Mouse (Mus musculus) midbrain, embryonic 16.5 days (tissue): ENCODE measurements around the gene Pcolce. TPM values are rescaled to one million over a fixed set of nuclear protein-coding genes. Genes with fewer than 3 reads are reported as not detected.
A peak's percentile ranks its signal among the peaks of the same experiment; 100 is the strongest.

ENCODE experiments used
- ATAC-seq: fragments of 200-750 bp; cut with Nextera tagmentation; 2 replicates; pipeline ENCODE4 v1.8.0; 2017; ENCODE audit warnings: moderate TSS enrichment
- H3K27ac ChIP-seq: fragments of 300-500 bp; sonication (generic); 2 replicates; pipeline ENCODE4 v1.5.1; 2014; ENCODE audit warnings: mild to moderate bottlenecking, low read length, mixed read lengths
- H3K27me3 ChIP-seq: fragments of 300-500 bp; sonication (generic); 2 replicates; pipeline ENCODE4 v1.6.1; 2014; ENCODE audit warnings: low read depth, low read length, mixed read lengths; ENCODE audit not compliant: control insufficient read depth, insufficient read depth
- H3K36me3 ChIP-seq: fragments of 300-500 bp; sonication (generic); 2 replicates; pipeline ENCODE4 v1.6.1; 2014; ENCODE audit warnings: mild to moderate bottlenecking, low read length, moderate library complexity, mixed read lengths; ENCODE audit not compliant: control insufficient read depth, insufficient read depth
- H3K4me1 ChIP-seq: fragments of 300-500 bp; sonication (generic); 2 replicates; pipeline ENCODE4 v1.6.1; 2014; ENCODE audit warnings: mild to moderate bottlenecking, low read length, mixed read lengths; ENCODE audit not compliant: control insufficient read depth, insufficient read depth
- H3K4me2 ChIP-seq: fragments of 300-500 bp; sonication (generic); 2 replicates; pipeline ENCODE4 v1.6.1; 2014; ENCODE audit warnings: mild to moderate bottlenecking, low read length, mixed read lengths
- H3K4me3 ChIP-seq: fragments of 300-500 bp; sonication (generic); 2 replicates; pipeline ENCODE4 v1.5.1; 2014; ENCODE audit warnings: low read depth, mild to moderate bottlenecking, low read length, moderate library complexity, mixed read lengths
- H3K9ac ChIP-seq: fragments of 300-500 bp; sonication (generic); 2 replicates; pipeline ENCODE4 v1.6.1; 2014; ENCODE audit warnings: low read depth, low read length, mixed read lengths
- H3K9me3 ChIP-seq: fragments of 300-500 bp; sonication (generic); replicated peaks from 2 replicates; pipeline ENCODE4 v1.6.1; 2014; ENCODE audit warnings: mild to moderate bottlenecking, low read length, mixed read lengths; ENCODE audit not compliant: control insufficient read depth, poor library complexity, severe bottlenecking
- WGBS: fragments of 180-500 bp; shearing (Covaris S2); extraction: QIAGEN DNeasy Blood & Tissue Kit; methylation state at CpG from one replicate; pipeline ENCODE4 v1.1.7; 2014; 5-methylcytosine and 5-hydroxymethylcytosine counted together
- polyA plus RNA-seq: library from polyadenylated mRNA; unstranded; fragments of >200 nt; fragmentation: Nextera tagmentation; extraction: Ambion mirVana; gene quantifications from 2 replicates; pipeline ENCODE4 v1.2.1, GENCODE M21; 2015

Pcolce gene
- polyA plus RNA-seq, 1 experiment from 2014 or later = 13.3 TPM

DNA sequence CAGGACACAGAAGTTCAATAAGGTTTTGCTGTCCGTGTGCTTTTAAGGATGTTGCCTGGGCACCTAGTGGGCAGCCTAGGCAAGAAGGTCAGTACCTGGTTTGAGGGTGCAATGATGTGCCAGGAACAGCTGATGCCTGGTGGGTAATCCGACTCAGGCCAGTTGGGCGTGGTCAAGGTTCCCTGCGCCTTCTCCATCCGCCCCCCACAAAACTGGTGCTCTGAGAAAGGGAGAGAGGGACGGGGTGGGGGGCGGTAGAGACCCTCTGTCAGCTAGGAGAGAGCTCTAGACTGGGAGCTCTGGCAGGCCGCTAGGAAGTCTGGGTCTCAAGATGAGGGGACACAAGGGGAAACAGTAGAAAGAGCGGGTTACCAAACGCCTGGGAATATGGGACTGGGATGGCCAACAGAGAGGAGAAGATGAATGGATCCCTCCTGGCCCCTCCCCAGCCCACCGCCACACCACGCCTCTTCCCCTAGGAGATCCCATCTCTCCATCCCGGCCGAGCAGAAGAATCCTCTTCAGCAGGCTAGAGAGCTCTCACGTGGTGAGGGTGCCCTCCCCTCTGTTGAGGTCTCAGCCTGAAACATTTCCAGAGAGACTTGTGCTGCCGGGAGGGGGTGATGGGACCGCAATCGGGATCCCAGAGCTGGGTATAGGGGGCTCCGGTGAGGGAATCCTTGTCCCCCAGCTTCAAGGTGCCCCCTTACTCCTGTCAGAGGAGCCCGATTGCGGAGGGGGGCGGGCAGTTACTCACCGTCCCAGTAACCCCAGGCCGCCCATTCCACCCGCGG lies 5.5 kb downstream of the Pcolce start:
- no peak overlapping the region for H3K27ac ChIP-seq
- 0 out of 2 replicates have a peak overlapping the region, but pooled peaks have one; percentile 6 for H3K4me3 ChIP-seq
- H3K4me2 ChIP-seq = peak overlapping the region; percentile 31
- peak overlapping the region; percentile 1 for H3K9ac ChIP-seq
- no peaks in the 10 kb centered on the region for H3K36me3 ChIP-seq
- no peaks in the 10 kb centered on the region for H3K9me3 ChIP-seq
- peaks cover 3% of the 10 kb centered on the region for H3K4me1 ChIP-seq
- WGBS = 11% methylated on average over 26 of the region's 26 CpGs
- peaks cover 12% of the 10 kb centered on the region for H3K27me3 ChIP-seq
- ATAC-seq = no peak

DNA sequence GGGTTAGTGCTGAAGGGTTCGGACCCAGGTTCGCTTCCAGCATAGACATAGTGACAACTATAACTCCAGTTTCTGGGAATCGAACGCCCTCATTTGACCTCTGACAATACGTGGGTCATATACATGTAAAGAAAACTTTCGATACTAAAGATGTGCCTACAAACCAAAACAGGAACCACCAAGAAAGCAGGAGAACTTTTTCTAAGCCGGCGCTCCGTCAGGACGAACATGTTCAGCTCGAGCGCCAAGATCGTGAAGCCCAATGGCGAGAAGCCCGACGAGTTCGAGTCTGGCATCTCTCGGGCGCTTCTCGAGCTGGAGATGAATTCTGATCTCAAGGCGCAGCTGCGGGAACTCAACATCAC lies 12.2 kb downstream of the Pcolce start:
- no peak for ATAC-seq
- Histone ChIP-seq H3K27ac (no peak overlapping the region), H3K9me3 (no peaks in the 10 kb centered on the region), H3K27me3 (no peaks in the 10 kb centered on the region), H3K4me1 (peaks cover 12% of the 10 kb centered on the region), H3K36me3 (peaks cover 3% of the 10 kb centered on the region; the same call in 1 of the 2 replicates), H3K4me3 (peak overlapping the region; percentile 85), H3K4me2 (peak overlapping the region; percentile 84), H3K9ac (peak overlapping the region; percentile 54)
- WGBS = under 1% methylated on average over 22 of the region's 22 CpGs

GRCm38 (mm10) chr5:137600619-137601364 lies 12.8 kb downstream of the Pcolce start, which contains the start of gene Mospd3:
Gene Mospd3, minus strand, starts transcription at chr5:137601058.
- no peaks in the 10 kb centered on the region for H3K27me3 ChIP-seq
- H3K36me3 ChIP-seq = peaks cover 3% of the 10 kb centered on the region; the same call in 1 of the 2 replicates
- no peaks in the 10 kb centered on the region for H3K9me3 ChIP-seq
- H3K4me2 ChIP-seq = peak within 1 kb of the TSS; percentile 99
- peak; percentile 97 for ATAC-seq
- under 1% methylated on average over 41 of the region's 41 CpGs for WGBS
- peak within 1 kb of the TSS; percentile 85 for H3K4me3 ChIP-seq
- peak within 1 kb of the TSS; percentile 98 for H3K9ac ChIP-seq
- peaks cover 12% of the 10 kb centered on the region for H3K4me1 ChIP-seq
- H3K27ac ChIP-seq = peak within 1 kb of the TSS; percentile 80

GRCm38 (mm10) chr5:137600281-137600618 lies 13.3 kb downstream of the Pcolce start:
- Histone ChIP-seq H3K9ac (peak overlapping the region; percentile 98), H3K27ac (peak overlapping the region; percentile 80), H3K9me3 (no peaks in the 10 kb centered on the region), H3K27me3 (no peaks in the 10 kb centered on the region), H3K4me3 (peak overlapping the region; percentile 85), H3K4me2 (peak overlapping the region; percentile 99), H3K36me3 (peaks cover 3% of the 10 kb centered on the region; the same call in 1 of the 2 replicates), H3K4me1 (peaks cover 12% of the 10 kb centered on the region)
- no peak; the same call in none of the 2 replicates for ATAC-seq
- WGBS = under 1% methylated on average over 19 of the region's 19 CpGs

GRCm38 (mm10) chr5:137599600-137599999 lies 14.0 kb downstream of the Pcolce start:
- no peaks in the 10 kb centered on the region for H3K9me3 ChIP-seq
- H3K27ac ChIP-seq = no peak overlapping the region
- peak overlapping the region; percentile 99 for H3K4me2 ChIP-seq
- H3K9ac ChIP-seq = peak overlapping the region; percentile 98
- no peaks in the 10 kb centered on the region for H3K27me3 ChIP-seq
- ATAC-seq = no peak
- WGBS = 41% methylated on average over 9 of the region's 9 CpGs
- H3K4me1 ChIP-seq = peaks cover 12% of the 10 kb centered on the region
- H3K36me3 ChIP-seq = peaks cover 3% of the 10 kb centered on the region; the same call in 1 of the 2 replicates
- H3K4me3 ChIP-seq = peak overlapping the region; percentile 85

DNA sequence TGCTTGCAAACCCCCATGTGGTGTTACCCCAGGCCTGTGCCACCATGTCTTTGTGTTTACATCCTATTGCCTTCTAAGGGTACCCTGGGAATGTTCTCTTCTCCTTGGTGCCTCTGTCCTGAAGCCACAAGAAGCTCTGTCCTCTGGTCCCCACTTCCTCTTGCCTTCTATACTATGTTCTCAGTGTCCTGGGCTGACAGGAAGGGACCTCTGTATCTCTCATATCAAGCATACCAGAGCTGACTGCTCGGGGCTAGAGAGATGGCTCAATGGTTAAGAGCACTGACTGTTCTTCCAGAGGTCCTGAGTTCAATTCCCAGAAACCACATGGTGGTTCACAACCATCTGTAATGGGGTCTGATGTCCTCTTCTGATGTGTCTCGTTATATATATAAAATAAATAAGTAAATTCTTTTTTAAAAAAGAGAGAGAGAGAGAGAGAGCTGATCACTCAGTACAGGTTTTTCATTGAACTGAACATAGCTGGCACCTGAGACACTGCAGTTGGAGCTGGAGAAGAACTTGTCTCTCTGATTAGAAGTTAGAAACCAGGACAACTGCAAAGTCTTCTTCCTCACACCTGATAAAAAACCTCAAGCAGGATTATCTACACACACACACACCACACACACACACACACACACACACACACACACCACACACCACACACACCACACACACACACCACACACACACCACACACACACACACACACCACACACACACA lies 15.3 kb downstream of the Pcolce start:
- WGBS = 88% methylated on average over 2 of the region's 2 CpGs
- H3K4me2 ChIP-seq = no peak overlapping the region
- H3K9ac ChIP-seq = no peak overlapping the region
- H3K9me3 ChIP-seq = no peaks in the 10 kb centered on the region
- no peak overlapping the region for H3K27ac ChIP-seq
- peaks cover 12% of the 10 kb centered on the region for H3K4me1 ChIP-seq
- no peaks in the 10 kb centered on the region for H3K27me3 ChIP-seq
- H3K4me3 ChIP-seq = no peak overlapping the region
- no peak for ATAC-seq
- peaks cover 3% of the 10 kb centered on the region; the same call in 1 of the 2 replicates for H3K36me3 ChIP-seq

- no peak overlapping the region for H3K27ac ChIP-seq
- H3K36me3 ChIP-seq = peaks cover 3% of the 10 kb centered on the region; the same call in 1 of the 2 replicates
- WGBS = 94% methylated on average over 6 of the region's 6 CpGs
- peaks cover 12% of the 10 kb centered on the region for H3K4me1 ChIP-seq
- no peak overlapping the region for H3K4me2 ChIP-seq
- no peak overlapping the region for H3K4me3 ChIP-seq
- H3K9ac ChIP-seq = no peak overlapping the region
- no peaks in the 10 kb centered on the region for H3K9me3 ChIP-seq
- ATAC-seq = no peak
- no peaks in the 10 kb centered on the region for H3K27me3 ChIP-seq
These were observed 16.0 kb downstream of the Pcolce start for GRCm38 (mm10) chr5:137597625-137598024.

- Histone ChIP-seq H3K4me1 (peaks cover 12% of the 10 kb centered on the region), H3K27me3 (no peaks in the 10 kb centered on the region), H3K27ac (no peak overlapping the region), H3K36me3 (peaks cover 3% of the 10 kb centered on the region; the same call in 1 of the 2 replicates), H3K9ac (no peak overlapping the region), H3K4me3 (no peak overlapping the region), H3K4me2 (peak overlapping the region; percentile 12; the same call in 1 of the 2 replicates), H3K9me3 (no peaks in the 10 kb centered on the region)
- ATAC-seq = no peak
- WGBS = 33% methylated on average over 29 of the region's 30 CpGs
These were observed 16.9 kb downstream of the Pcolce start for GRCm38 (mm10) chr5:137596601-137597261.
